Mouse (Mus musculus): ENCODE measurements around the gene Dyrk1a. TPM values are rescaled to one million over a fixed set of nuclear protein-coding genes. Genes with fewer than 3 reads are reported as not detected.
A peak's percentile ranks its signal among the peaks of the same experiment; 100 is the strongest.

The Dyrk1a gene
- total RNA-seq, 1 experiment from 2014 or later = 89.6 TPM

GRCm38 (mm10) chr16:94549813-94550212 is 20.0 kb upstream of the Dyrk1a start:
- no peak for ATAC-seq (replicated peaks in 1 of 2; ENCODE audit: insufficient read depth in 1 of 2, low FRiP score in 2 of 2, low TSS enrichment in 1 of 2, low read depth in 1 of 2, poor library complexity in 2 of 2, severe bottlenecking in 2 of 2)

- no peak for ATAC-seq (replicated peaks in 1 of 2; ENCODE audit: insufficient read depth in 1 of 2, low FRiP score in 2 of 2, low TSS enrichment in 1 of 2, low read depth in 1 of 2, poor library complexity in 2 of 2, severe bottlenecking in 2 of 2)
These were observed 17.9 kb upstream of the Dyrk1a start for GRCm38 (mm10) chr16:94551934-94552333.

- ATAC-seq (replicated peaks in 1 of 2; ENCODE audit: insufficient read depth in 1 of 2, low FRiP score in 2 of 2, low TSS enrichment in 1 of 2, low read depth in 1 of 2, poor library complexity in 2 of 2, severe bottlenecking in 2 of 2) = no peak
These were observed 14.5 kb upstream of the Dyrk1a start for GRCm38 (mm10) chr16:94555346-94555745.

- ATAC-seq (replicated peaks in 1 of 2; ENCODE audit: insufficient read depth in 1 of 2, low FRiP score in 2 of 2, low TSS enrichment in 1 of 2, low read depth in 1 of 2, poor library complexity in 2 of 2, severe bottlenecking in 2 of 2) = peak; percentile 55 to 57
These were observed 13.6 kb upstream of the Dyrk1a start for GRCm38 (mm10) chr16:94556228-94556627.

GRCm38 (mm10) chr16:94559282-94559681 is 10.5 kb upstream of the Dyrk1a start:
- ATAC-seq (replicated peaks in 1 of 2; ENCODE audit: insufficient read depth in 1 of 2, low FRiP score in 2 of 2, low TSS enrichment in 1 of 2, low read depth in 1 of 2, poor library complexity in 2 of 2, severe bottlenecking in 2 of 2) = peak; percentile 55 to 71

GRCm38 (mm10) chr16:94559782-94560181 is 10.0 kb upstream of the Dyrk1a start:
- no peak for ATAC-seq (replicated peaks in 1 of 2; ENCODE audit: insufficient read depth in 1 of 2, low FRiP score in 2 of 2, low TSS enrichment in 1 of 2, low read depth in 1 of 2, poor library complexity in 2 of 2, severe bottlenecking in 2 of 2)

GRCm38 (mm10) chr16:94560618-94561017 is 9.2 kb upstream of the Dyrk1a start:
- no peak for ATAC-seq (replicated peaks in 1 of 2; ENCODE audit: insufficient read depth in 1 of 2, low FRiP score in 2 of 2, low TSS enrichment in 1 of 2, low read depth in 1 of 2, poor library complexity in 2 of 2, severe bottlenecking in 2 of 2)

GRCm38 (mm10) chr16:94566124-94566523 is 3.7 kb upstream of the Dyrk1a start:
- no peak for ATAC-seq (replicated peaks in 1 of 2; ENCODE audit: insufficient read depth in 1 of 2, low FRiP score in 2 of 2, low TSS enrichment in 1 of 2, low read depth in 1 of 2, poor library complexity in 2 of 2, severe bottlenecking in 2 of 2)

GRCm38 (mm10) chr16:94566834-94567585 is 2.8 kb upstream of the Dyrk1a start:
- no peak for ATAC-seq (replicated peaks in 1 of 2; ENCODE audit: insufficient read depth in 1 of 2, low FRiP score in 2 of 2, low TSS enrichment in 1 of 2, low read depth in 1 of 2, poor library complexity in 2 of 2, severe bottlenecking in 2 of 2)

- no peak for ATAC-seq (replicated peaks in 1 of 2; ENCODE audit: insufficient read depth in 1 of 2, low FRiP score in 2 of 2, low TSS enrichment in 1 of 2, low read depth in 1 of 2, poor library complexity in 2 of 2, severe bottlenecking in 2 of 2)
These were observed 2.1 kb upstream of the Dyrk1a start for GRCm38 (mm10) chr16:94567751-94568150.

GRCm38 (mm10) chr16:94568335-94569228 is 1.2 kb upstream of the Dyrk1a start:
- peak; percentile 8 to 25; a peak in 2 of 4 replicates for ATAC-seq (replicated peaks in 1 of 2; ENCODE audit: insufficient read depth in 1 of 2, low FRiP score in 2 of 2, low TSS enrichment in 1 of 2, low read depth in 1 of 2, poor library complexity in 2 of 2, severe bottlenecking in 2 of 2)

- ATAC-seq (replicated peaks in 1 of 2; ENCODE audit: insufficient read depth in 1 of 2, low FRiP score in 2 of 2, low TSS enrichment in 1 of 2, low read depth in 1 of 2, poor library complexity in 2 of 2, severe bottlenecking in 2 of 2) = no peak; a peak in 1 of 4 replicates
These were observed 691 bp downstream of the Dyrk1a start for GRCm38 (mm10) chr16:94570361-94571041.

- ATAC-seq (replicated peaks in 1 of 2; ENCODE audit: insufficient read depth in 1 of 2, low FRiP score in 2 of 2, low TSS enrichment in 1 of 2, low read depth in 1 of 2, poor library complexity in 2 of 2, severe bottlenecking in 2 of 2) = no peak
These were observed 1.5 kb downstream of the Dyrk1a start for GRCm38 (mm10) chr16:94571111-94571993.

- ATAC-seq (replicated peaks in 1 of 2; ENCODE audit: insufficient read depth in 1 of 2, low FRiP score in 2 of 2, low TSS enrichment in 1 of 2, low read depth in 1 of 2, poor library complexity in 2 of 2, severe bottlenecking in 2 of 2) = no peak
These were observed 2.6 kb downstream of the Dyrk1a start for GRCm38 (mm10) chr16:94572422-94572821.

GRCm38 (mm10) chr16:94574025-94574717 is 4.4 kb downstream of the Dyrk1a start:
- ATAC-seq (replicated peaks in 1 of 2; ENCODE audit: insufficient read depth in 1 of 2, low FRiP score in 2 of 2, low TSS enrichment in 1 of 2, low read depth in 1 of 2, poor library complexity in 2 of 2, severe bottlenecking in 2 of 2) = no peak

- ATAC-seq (replicated peaks in 1 of 2; ENCODE audit: insufficient read depth in 1 of 2, low FRiP score in 2 of 2, low TSS enrichment in 1 of 2, low read depth in 1 of 2, poor library complexity in 2 of 2, severe bottlenecking in 2 of 2) = no peak
These were observed 4.9 kb downstream of the Dyrk1a start for GRCm38 (mm10) chr16:94574718-94575094.

Data from hematopoietic stem cell, adult 5-6 weeks (primary cell).